Mouse (Mus musculus): Measurements from ENCODE around the gene Ralgapa2.

Gene Ralgapa2

DNA sequence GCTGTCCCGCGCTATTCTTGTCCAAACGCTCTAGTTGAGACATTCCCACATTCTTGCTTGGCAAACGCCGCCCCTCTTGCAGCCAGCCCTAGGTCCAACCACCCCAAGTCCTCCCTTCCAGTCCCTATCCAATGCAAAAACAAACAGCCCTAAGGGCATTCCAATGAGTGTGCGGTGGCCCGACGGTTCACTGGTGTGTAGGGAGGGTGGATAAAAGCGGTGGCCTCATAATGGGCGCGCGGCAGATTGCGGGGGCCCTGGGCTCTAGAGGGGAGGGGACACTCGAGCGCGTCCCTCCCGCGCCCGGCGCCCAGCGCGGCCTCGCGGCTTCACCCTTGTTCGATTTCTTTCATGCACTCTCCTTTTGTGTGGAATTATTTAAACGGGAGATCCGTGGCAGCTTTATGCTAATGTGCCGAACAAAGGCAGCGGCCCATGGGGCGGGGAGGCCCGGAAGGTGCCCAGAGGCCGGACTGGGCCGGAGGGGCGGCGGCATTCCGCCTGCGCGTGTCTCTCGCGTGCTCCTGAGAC is 293.9 kb downstream of the Ralgapa2 start:
- no peak for DNase-seq

DNA sequence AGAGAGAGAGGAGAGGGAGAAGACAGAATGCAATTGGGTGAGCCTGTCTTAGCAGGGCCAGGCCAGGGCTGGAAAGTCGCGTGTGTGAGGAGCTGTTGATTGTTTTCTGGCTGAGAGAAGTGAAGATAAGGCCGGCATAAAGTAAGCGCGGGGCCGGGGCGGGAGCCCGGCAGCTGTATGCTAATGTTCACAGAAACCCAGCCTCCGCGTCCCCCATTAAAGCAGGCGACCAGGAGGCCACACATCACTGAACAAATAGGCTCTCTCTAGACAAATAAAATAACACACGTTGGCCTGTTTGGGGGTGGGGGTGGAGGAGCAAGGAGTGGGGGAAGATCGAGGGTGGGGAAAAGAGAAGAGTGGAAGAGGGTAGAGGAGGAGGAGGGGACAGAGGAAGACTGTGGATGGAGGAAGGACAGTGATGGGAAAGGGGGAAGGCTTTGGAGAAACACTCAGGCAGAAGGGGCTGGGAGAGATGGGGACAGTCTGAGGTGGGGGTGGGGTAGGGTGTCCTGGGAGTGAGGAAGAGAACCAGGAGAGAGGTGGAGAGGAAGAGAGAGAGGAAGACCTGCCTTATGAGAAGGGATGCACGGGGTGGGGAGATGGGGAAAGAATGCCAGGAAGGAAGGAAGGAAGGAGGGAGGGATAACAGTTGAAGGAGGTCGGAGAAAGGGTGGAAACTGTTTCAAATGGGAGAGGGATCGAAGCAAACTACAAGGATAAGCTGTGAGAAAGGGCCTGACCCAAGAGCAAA is 294.7 kb downstream of the Ralgapa2 start:
- DNase-seq: no peak

- no peak for DNase-seq
Observed at GRCm38 (mm10) chr2:146216111-146217064, 295.8 kb downstream of the Ralgapa2 start.

DNA sequence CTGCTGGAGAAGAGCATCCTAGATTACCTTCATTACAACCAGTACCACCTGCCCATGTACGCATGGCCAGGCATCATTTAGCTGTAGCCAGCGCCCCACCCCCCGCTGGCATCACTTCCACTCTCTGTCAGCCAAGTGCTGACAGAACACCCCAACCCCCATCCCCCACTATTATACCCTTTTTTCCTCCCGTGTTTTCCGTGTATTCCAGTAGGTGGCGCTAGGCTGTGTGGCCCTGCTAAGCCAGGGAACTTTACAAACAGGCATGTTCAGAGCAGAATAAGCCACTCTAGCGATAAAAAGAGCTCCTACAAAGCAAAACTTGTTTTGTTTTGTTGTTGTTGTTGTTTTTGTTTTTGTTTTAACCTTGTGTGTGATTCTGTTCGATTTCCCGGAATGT is 297.4 kb downstream of the Ralgapa2 start:
- DNase-seq: peak; percentile 47

DNA sequence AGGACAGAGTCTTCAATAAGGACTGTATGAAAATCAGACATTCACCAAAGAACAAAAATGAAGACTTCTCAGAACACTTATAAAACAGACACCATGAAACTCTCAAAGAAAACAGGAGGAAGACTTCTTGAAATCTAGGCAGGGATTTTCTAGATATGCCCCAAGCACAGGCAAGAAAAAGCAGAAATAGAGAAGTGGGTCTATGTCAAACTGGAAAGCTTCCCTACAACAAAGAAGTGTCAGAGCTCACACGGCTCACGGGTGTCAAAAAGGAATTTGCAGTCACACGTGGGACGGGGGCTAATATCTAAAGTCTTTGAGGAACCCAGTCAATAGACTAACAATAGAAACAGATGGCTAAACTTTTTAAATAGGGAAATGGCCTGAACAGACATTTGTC is 301.2 kb downstream of the Ralgapa2 start:
- DNase-seq: no peak

GRCm38 (mm10) chr2:146197947-146198346 is 314.2 kb downstream of the Ralgapa2 start:
- DNase-seq: no peak

- DNase-seq: no peak
Observed at GRCm38 (mm10) chr2:146196126-146196525, 316.0 kb downstream of the Ralgapa2 start.
